Mouse (Mus musculus) cerebellum, postnatal 10 days (tissue): ENCODE results near the gene Atf5.

Experiments
- DNase-seq, 2 experiments: peaks; one replicate each; pipeline ENCODE4 v3.0.0; 2021; ENCODE audit warnings: mixed read lengths in 2 of 2

The Atf5 gene

GRCm38 (mm10) chr7:44819863-44820262 is 3.4 kb upstream of the Atf5 start:
- no peak for DNase-seq

GRCm38 (mm10) chr7:44819391-44819790 is 2.9 kb upstream of the Atf5 start:
- no peak for DNase-seq

GRCm38 (mm10) chr7:44818751-44819235 is 2.3 kb upstream of the Atf5 start:
- DNase-seq = peak; percentile 52 to 67

GRCm38 (mm10) chr7:44818164-44818563 is 1.7 kb upstream of the Atf5 start:
- no peak for DNase-seq

- no peak for DNase-seq
These were observed 983 bp upstream of the Atf5 start for GRCm38 (mm10) chr7:44817441-44817840.

GRCm38 (mm10) chr7:44815721-44816469 is 563 bp downstream of the Atf5 start, which contains the start of the genes Nup62 and Il4i1:
Gene Nup62, plus strand, starts transcription at chr7:44816088.
Gene Il4i1, plus strand, starts transcription at chr7:44816387.
- DNase-seq = peak; percentile 100

GRCm38 (mm10) chr7:44814952-44815553 is 1.4 kb downstream of the Atf5 start:
- DNase-seq = peak; percentile 43 to 52

GRCm38 (mm10) chr7:44814423-44814822 is 2.0 kb downstream of the Atf5 start:
- no peak for DNase-seq

- DNase-seq = no peak
These were observed 2.5 kb downstream of the Atf5 start for GRCm38 (mm10) chr7:44813985-44814384.

- DNase-seq = no peak
These were observed 3.7 kb downstream of the Atf5 start for GRCm38 (mm10) chr7:44812651-44813325.

- no peak for DNase-seq
These were observed 5.5 kb downstream of the Atf5 start for GRCm38 (mm10) chr7:44810819-44811557.

GRCm38 (mm10) chr7:44810365-44810764 is 6.1 kb downstream of the Atf5 start:
- no peak for DNase-seq

- DNase-seq = no peak
These were observed 7.0 kb downstream of the Atf5 start for GRCm38 (mm10) chr7:44809466-44809865.

- DNase-seq = no peak
These were observed 7.5 kb downstream of the Atf5 start for GRCm38 (mm10) chr7:44808927-44809326.

GRCm38 (mm10) chr7:44792781-44793180 is 23.7 kb downstream of the Atf5 start:
- DNase-seq = no peak

- DNase-seq = no peak
These were observed 26.4 kb downstream of the Atf5 start for GRCm38 (mm10) chr7:44790066-44790465.

GRCm38 (mm10) chr7:44789531-44789930 is 26.9 kb downstream of the Atf5 start:
- DNase-seq = no peak

- no peak for DNase-seq
These were observed 36.4 kb downstream of the Atf5 start for GRCm38 (mm10) chr7:44780101-44780500.

GRCm38 (mm10) chr7:44776849-44777498 is 39.5 kb downstream of the Atf5 start:
- no peak for DNase-seq

GRCm38 (mm10) chr7:44772591-44773204 is 43.8 kb downstream of the Atf5 start:
- no peak for DNase-seq

- DNase-seq = peak in 1 of 2 experiments; percentile 38
These were observed 46.3 kb downstream of the Atf5 start for GRCm38 (mm10) chr7:44770046-44770578.

GRCm38 (mm10) chr7:44768129-44768528 is 48.3 kb downstream of the Atf5 start:
- DNase-seq = no peak
